Mouse (Mus musculus): ENCODE data around the gene Lipe.

The Lipe gene

DNA sequence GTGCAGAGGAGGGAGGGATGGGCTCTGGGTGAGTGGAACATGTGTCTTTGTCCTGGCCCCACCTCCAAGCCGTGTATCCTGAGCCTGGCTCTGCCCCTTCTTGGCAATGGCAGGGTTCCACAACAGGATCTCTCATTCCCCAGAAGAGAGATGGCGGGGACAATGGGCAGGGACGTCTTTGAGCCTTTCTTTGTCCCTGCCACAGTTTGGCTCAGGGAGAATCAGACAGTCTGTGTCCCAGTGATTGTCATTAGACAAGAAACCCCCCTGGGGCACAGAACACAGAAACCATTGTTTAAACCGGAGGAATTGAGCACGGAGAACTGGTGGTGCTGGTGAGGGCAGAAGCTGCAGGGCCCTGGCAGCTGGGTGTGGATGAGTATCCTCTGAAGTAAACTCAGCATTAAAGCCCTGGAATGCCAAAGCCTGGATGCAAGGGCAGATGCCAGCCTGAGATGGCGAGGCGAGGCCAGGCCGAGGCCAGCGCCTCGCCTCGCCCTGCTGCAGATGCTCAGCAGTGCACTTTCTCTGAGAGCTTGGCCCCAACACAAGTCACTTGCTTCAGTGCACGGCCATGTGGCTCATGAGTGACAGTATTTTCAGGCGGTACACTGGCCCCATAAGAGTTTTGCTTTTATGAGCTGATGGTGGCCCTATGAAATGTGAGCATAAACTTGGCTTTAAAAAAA, 32.4 kb downstream of the Lipe start:
- no peak for DNase-seq (ENCODE audit: low read depth, low spot score)

DNA sequence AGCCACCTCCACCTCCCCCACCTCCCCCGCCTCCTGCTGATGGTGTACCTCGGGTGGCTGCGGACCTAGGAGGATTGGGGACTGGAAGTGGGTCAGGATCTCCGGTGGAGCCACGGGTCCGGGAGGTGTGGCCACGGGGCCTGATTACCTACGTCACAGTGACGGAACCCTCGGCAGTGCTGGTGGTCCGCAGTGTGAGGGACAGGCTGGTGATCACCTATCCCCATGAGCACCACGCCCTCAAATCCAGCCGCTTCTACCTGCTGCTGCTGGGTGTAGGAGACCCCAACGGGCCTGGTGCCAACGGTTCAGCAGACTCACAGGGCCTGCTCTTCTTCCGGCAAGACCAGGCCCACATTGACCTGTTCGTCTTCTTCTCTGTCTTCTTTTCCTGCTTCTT, 34.9 kb downstream of the Lipe start:
- no peak for DNase-seq (ENCODE audit: low read depth, low spot score)

DNA sequence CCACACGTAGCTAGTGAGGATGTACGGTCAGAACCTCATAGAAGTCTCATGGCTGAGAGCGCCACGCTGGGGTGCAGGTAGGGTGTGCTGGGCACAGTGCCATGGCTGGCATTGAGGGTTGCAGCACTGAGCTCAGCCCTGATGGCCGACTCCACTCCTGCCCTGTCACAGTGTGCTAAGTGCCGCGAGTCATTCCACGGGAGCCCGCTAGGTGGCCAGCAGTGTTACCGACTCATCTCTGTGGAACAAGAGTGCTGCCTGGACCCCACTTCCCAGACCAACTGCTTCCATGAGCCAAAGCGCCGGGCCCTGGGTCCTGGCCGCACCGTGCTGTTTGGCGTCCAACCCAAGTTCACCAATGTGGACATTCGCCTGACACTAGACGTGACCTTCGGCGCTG, 35.4 kb downstream of the Lipe start:
- peak; percentile 71 for DNase-seq (ENCODE audit: low read depth, low spot score)

GRCm38 (mm10) chr7:25358721-25359206, 39.7 kb downstream of the Lipe start:
- DNase-seq (ENCODE audit: low read depth, low spot score), result no peak

DNA sequence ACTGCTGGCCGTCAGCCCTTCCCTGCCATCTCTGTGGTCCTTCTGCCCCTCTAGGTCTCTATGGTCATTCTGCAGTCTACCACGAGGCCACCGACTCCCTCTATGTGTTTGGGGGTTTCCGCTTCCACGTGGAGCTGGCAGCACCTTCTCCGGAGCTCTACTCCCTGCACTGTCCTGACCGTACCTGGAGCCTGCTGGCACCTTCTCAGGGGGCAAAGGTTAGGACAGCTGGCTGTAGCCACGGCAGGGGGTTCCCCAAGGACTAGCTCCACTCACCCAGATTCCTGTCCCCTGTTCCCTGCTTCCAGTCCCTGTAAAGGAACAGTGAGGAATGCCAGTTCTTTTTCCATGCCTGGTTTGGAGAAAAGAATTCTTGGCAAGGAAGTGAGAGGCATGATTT, 49.6 kb downstream of the Lipe start:
- DNase-seq (ENCODE audit: low read depth, low spot score), result no peak

GRCm38 (mm10) chr7:25341000-25341784, 57.3 kb downstream of the Lipe start:
- DNase-seq (ENCODE audit: low read depth, low spot score), result no peak

- DNase-seq (ENCODE audit: low read depth, low spot score), result no peak
These were observed 59.2 kb downstream of the Lipe start for GRCm38 (mm10) chr7:25339329-25339728.

DNA sequence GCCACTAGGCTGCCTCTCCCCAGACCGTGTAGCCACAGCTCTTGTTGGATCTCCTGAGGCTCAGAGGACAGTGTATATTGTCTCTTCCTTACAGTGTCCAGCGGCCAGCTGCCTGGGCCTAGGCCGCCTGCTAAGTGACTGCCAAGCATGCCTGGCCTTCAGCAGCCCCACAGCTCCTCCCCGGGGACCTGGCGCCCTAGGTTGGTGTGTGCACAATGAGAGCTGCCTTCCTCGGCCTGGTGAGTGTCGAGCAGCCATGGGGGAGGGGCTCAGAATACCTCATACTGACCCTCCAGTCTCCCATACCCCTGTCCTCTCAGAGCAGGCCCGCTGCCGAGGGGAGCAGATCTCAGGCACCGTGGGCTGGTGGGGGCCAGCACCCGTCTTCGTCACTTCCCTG, 64.0 kb downstream of the Lipe start:
- DNase-seq (ENCODE audit: low read depth, low spot score), result no peak

GRCm38 (mm10) chr7:25333596-25334307, 64.8 kb downstream of the Lipe start:
- peak; percentile 86 for DNase-seq (ENCODE audit: low read depth, low spot score)
